Mouse (Mus musculus): ENCODE data around the gene Gpr135. TPM values are rescaled to one million over a fixed set of nuclear protein-coding genes. Genes with fewer than 3 reads are reported as not detected.

Gpr135 gene
- polyA plus RNA-seq, 1 experiment: 9.7 TPM

DNA sequence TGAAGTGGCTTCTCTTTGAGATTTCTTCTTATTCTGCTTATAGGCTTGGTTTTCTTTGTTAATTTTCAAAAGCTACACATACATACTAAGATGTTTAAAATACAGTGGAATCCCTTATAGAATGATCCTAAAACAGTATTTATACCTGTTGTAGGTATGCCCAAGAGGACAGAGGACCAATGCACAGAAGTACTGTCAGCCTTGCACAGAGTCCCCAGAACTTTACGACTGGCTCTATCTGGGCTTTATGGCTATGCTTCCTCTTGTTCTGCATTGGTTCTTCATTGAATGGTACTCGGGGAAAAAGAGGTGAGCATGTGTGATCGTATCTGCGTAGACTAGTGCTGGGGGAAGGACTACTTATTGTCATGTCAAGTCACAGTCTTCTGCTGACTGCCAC, 18.9 kb upstream of the Gpr135 start:
- Histone ChIP-seq H3K4me1 (ENCODE audit: control insufficient read depth, insufficient read depth, low read length) (no peaks in the 10 kb centered on the region; the same call in 1 of the 2 replicates), H3K4me3 (replicated peaks; ENCODE audit: insufficient read depth, low read depth, low read length) (no peak overlapping the region), H3K27me3 (ENCODE audit: control insufficient read depth, insufficient read depth, low read length) (no peaks in the 10 kb centered on the region), H3K27ac (ENCODE audit: insufficient read depth, low read length) (no peak overlapping the region)
- DNase-seq: no peak
- 92% methylated on average over 4 of the region's 4 CpGs for WGBS
- TF ChIP-seq CTCF (IDR thresholded peaks at IDR 0.05; ENCODE audit: borderline replicate concordance, insufficient read depth, low read depth, low read length) (no peak), POLR2A (IDR thresholded peaks at IDR 0.05; ENCODE audit: borderline replicate concordance, insufficient read depth, low read length) (no peak)

DNA sequence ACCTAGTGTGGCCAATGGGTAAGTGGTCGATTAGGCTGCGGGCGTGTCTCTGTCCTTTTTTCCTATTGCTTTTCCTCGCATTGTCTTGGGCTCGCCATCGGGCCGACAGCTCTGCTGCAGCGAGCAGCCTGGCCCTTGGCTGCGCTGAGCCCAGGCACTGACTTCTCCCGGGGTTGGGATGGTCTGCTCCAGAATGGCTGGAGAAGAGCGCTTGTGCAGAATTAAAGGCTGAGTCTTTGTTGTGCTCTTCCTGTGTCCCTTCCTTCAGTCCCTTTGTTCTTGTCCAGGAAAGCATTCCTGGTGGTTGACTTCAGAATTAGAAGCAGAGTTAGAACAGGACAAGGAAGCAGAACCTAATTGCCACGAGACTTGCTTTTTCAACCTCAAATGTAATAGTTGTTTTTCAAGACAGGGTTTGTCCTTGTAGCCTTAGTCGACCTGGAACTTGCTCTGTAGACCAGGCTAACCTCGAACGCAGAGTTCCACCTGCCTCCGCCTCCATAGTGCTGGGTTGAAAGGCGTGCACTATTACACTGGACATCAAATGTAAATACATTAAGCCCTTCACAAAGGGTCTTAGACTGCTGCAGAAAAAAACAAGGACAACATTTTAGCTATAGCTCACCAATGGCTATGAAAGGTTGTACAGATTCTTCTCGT, 15.4 kb upstream of the Gpr135 start:
- Histone ChIP-seq H3K27me3 (ENCODE audit: control insufficient read depth, insufficient read depth, low read length) (no peaks in the 10 kb centered on the region), H3K4me1 (ENCODE audit: control insufficient read depth, insufficient read depth, low read length) (no peaks in the 10 kb centered on the region; the same call in 1 of the 2 replicates), H3K27ac (ENCODE audit: insufficient read depth, low read length) (peak overlapping the region; percentile 77), H3K4me3 (replicated peaks; ENCODE audit: insufficient read depth, low read depth, low read length) (peak overlapping the region; percentile 76)
- WGBS: under 1% methylated on average over 18 of the region's 18 CpGs
- DNase-seq: peak in 1 of 2 experiments; percentile 32
- no peak for TF ChIP-seq CTCF (IDR thresholded peaks at IDR 0.05; ENCODE audit: borderline replicate concordance, insufficient read depth, low read depth, low read length)
- TF ChIP-seq POLR2A (IDR thresholded peaks at IDR 0.05; ENCODE audit: borderline replicate concordance, insufficient read depth, low read length): no peak

DNA sequence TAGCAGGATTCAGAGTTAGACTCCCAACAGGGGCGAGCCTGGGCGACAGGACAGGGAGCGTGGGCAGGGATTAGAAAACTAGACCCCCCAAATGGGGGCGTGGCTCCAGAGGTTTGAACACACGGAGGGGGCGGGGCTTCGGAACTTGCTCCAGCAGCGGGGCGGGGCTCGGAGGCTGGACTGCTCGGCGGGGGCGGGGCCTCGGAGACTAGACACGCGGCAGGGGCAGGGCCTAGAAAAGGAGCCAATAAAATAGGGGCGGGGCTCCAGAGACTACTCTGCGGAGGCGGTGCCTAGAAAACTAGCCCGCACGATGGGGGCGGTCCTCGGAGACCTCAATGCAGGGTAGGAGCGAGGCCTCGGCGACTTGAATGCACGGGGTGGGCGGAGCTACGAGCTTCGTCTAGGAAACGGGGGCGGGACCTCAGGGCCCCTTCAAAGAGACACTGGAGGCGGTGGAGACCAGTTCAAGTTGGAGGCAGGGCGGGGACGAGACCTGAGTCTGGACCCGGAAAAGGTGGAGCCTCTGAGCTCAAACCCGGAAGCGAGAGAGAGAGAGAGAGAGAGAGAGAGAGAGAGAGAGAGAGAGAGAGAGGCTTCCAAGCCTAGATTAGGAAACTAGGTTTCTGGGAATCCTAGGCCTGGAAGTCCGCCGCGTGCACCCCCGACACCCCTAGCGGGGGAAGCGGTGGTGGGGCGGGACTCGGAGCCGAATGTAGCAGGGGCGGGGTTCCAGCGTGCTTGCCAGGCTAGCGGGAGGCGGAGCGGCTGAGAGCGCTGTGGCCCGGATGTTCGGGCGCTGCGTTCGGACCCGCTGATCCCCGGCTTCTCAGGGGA, 14.6 kb upstream of the Gpr135 start, which contains the start of the genes L3hypdh and Jkamp:
Gene L3hypdh (minus strand): TSS at position 111 of the 837 bp plus-strand sequence.
Gene Jkamp (plus strand): TSS at position 261 of the 837 bp plus-strand sequence.
- peak; percentile 96 for DNase-seq
- WGBS: 2% methylated on average over 60 of the region's 60 CpGs
- Histone ChIP-seq H3K4me1 (ENCODE audit: control insufficient read depth, insufficient read depth, low read length) (no peaks in the 10 kb centered on the region; the same call in 1 of the 2 replicates), H3K4me3 (replicated peaks; ENCODE audit: insufficient read depth, low read depth, low read length) (peak within 1 kb of the TSS; percentile 76), H3K27ac (ENCODE audit: insufficient read depth, low read length) (peak within 1 kb of the TSS; percentile 77), H3K27me3 (ENCODE audit: control insufficient read depth, insufficient read depth, low read length) (no peaks in the 10 kb centered on the region)
- TF ChIP-seq CTCF (IDR thresholded peaks at IDR 0.05; ENCODE audit: borderline replicate concordance, insufficient read depth, low read depth, low read length): no peak
- peak; percentile 71 for TF ChIP-seq POLR2A (IDR thresholded peaks at IDR 0.05; ENCODE audit: borderline replicate concordance, insufficient read depth, low read length)

DNA sequence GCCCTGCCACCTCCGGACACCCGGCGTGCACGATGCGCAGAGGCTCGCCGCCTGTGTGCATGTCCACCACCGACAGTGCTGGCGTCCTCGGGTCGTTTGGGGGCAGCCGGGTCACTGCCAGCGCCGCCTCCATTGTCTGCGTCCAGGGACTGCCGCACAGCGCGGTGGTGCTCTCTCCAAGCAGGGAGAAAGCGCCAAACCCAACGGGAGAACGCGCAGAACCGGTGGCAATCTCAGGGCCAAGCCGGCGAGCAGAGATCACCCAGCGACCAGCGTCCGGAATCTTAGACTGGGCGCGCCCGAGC, 14.1 kb upstream of the Gpr135 start:
- no peaks in the 10 kb centered on the region for H3K27me3 ChIP-seq (ENCODE audit: control insufficient read depth, insufficient read depth, low read length)
- H3K4me3 ChIP-seq (replicated peaks; ENCODE audit: insufficient read depth, low read depth, low read length): peak overlapping the region; percentile 76
- no peak overlapping the region for H3K27ac ChIP-seq (ENCODE audit: insufficient read depth, low read length)
- 1% methylated on average over 31 of the region's 31 CpGs for WGBS
- no peaks in the 10 kb centered on the region; the same call in 1 of the 2 replicates for H3K4me1 ChIP-seq (ENCODE audit: control insufficient read depth, insufficient read depth, low read length)
- no peak for DNase-seq
- TF ChIP-seq POLR2A (IDR thresholded peaks at IDR 0.05; ENCODE audit: borderline replicate concordance, insufficient read depth, low read length) (no peak), CTCF (IDR thresholded peaks at IDR 0.05; ENCODE audit: borderline replicate concordance, insufficient read depth, low read depth, low read length) (no peak)

DNA sequence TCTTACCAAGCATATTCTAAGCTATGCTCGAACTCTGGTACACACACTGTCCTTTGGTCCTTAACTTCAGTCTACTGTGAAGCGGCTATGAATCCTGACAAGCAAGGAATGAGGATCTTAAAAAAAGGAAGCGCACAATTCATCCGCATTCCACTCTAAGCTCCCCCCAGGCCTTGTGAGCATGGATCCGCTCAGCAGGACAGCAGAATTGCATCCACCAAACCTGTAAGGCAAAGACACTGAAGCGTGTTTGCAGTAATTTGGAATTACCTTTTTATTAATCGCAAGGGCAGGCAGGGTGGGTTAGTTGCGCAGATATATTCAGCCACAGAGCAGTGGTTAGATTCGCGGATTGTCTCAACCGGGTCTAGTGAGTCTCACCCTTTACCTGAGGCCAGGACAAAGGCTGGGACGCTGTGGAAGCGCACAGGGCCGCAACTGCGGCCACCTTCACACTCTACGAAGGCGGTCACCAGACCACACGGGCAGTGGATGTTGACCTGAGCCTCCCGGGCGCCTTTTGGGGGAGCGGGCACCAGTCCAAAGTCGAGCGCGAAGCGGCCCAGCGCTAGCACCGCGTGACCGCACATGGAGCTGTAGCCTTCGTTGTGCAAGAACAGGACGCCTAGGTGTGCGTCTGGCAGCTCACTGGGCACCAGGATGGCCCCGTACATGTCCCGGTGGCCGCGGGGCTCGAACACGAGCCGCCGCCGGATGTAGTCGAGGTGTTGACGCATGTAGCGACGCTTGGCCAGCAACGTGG, 13.5 kb upstream of the Gpr135 start:
- Histone ChIP-seq H3K27ac (ENCODE audit: insufficient read depth, low read length) (no peak overlapping the region), H3K4me3 (replicated peaks; ENCODE audit: insufficient read depth, low read depth, low read length) (peak overlapping the region; percentile 76), H3K27me3 (ENCODE audit: control insufficient read depth, insufficient read depth, low read length) (no peaks in the 10 kb centered on the region), H3K4me1 (ENCODE audit: control insufficient read depth, insufficient read depth, low read length) (no peaks in the 10 kb centered on the region; the same call in 1 of the 2 replicates)
- TF ChIP-seq CTCF (IDR thresholded peaks at IDR 0.05; ENCODE audit: borderline replicate concordance, insufficient read depth, low read depth, low read length) (no peak), POLR2A (IDR thresholded peaks at IDR 0.05; ENCODE audit: borderline replicate concordance, insufficient read depth, low read length) (no peak)
- no peak for DNase-seq
- 15% methylated on average over 46 of the region's 46 CpGs for WGBS

DNA sequence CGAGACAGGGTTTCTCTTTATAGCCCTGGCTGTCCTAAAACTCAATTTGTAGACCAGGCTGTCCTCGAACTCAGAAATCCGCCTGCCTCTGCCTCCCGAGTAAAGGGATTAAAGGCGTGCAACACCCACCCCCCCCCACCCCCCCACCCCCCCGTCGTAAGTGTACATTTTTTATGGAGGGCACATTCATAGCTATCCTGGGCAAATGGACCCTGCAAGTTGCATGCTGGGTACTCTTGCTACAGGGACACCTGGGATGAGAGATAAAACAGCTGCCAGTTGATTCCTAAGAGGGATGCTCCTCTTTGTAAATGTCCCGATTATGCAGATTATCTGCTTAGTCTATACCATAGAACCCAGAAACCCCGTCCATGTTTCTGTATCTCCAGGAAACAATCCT, 12.3 kb upstream of the Gpr135 start:
- TF ChIP-seq CTCF (IDR thresholded peaks at IDR 0.05; ENCODE audit: borderline replicate concordance, insufficient read depth, low read depth, low read length): no peak
- TF ChIP-seq POLR2A (IDR thresholded peaks at IDR 0.05; ENCODE audit: borderline replicate concordance, insufficient read depth, low read length): no peak
- H3K4me1 ChIP-seq (ENCODE audit: control insufficient read depth, insufficient read depth, low read length): no peaks in the 10 kb centered on the region; the same call in 1 of the 2 replicates
- WGBS: 88% methylated on average over 9 of the region's 9 CpGs
- H3K27me3 ChIP-seq (ENCODE audit: control insufficient read depth, insufficient read depth, low read length): no peaks in the 10 kb centered on the region
- no peak overlapping the region for H3K27ac ChIP-seq (ENCODE audit: insufficient read depth, low read length)
- no peak for DNase-seq
- H3K4me3 ChIP-seq (replicated peaks; ENCODE audit: insufficient read depth, low read depth, low read length): no peak overlapping the region

DNA sequence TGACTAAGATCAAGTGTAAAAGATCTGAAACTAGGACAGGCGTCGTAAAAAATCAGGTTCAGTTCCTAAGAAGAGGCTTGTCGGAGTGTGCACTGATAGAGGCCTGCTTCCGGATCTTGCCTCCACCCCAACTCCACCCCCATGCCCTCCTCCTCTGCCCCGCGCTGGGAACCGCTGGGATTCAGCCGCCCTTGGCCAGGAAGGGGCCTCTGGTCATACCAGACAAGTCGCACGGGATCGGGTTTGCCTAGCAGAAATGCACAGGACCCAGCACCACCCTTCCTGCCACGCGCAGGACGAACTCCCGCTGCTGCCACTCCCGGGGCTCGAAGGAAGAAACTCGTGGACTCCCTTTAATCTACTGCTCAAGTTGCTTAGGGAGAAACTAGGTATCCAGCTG, 11.4 kb upstream of the Gpr135 start:
- Histone ChIP-seq H3K27ac (ENCODE audit: insufficient read depth, low read length) (no peak overlapping the region), H3K27me3 (ENCODE audit: control insufficient read depth, insufficient read depth, low read length) (no peaks in the 10 kb centered on the region), H3K4me1 (ENCODE audit: control insufficient read depth, insufficient read depth, low read length) (no peaks in the 10 kb centered on the region; the same call in 1 of the 2 replicates), H3K4me3 (replicated peaks; ENCODE audit: insufficient read depth, low read depth, low read length) (no peak overlapping the region)
- DNase-seq: no peak
- TF ChIP-seq POLR2A (IDR thresholded peaks at IDR 0.05; ENCODE audit: borderline replicate concordance, insufficient read depth, low read length) (no peak), CTCF (IDR thresholded peaks at IDR 0.05; ENCODE audit: borderline replicate concordance, insufficient read depth, low read depth, low read length) (no peak)
- WGBS: 43% methylated on average over 18 of the region's 18 CpGs

Data from cerebellum, adult 2 months (tissue).